In the genomic region with DNA sequence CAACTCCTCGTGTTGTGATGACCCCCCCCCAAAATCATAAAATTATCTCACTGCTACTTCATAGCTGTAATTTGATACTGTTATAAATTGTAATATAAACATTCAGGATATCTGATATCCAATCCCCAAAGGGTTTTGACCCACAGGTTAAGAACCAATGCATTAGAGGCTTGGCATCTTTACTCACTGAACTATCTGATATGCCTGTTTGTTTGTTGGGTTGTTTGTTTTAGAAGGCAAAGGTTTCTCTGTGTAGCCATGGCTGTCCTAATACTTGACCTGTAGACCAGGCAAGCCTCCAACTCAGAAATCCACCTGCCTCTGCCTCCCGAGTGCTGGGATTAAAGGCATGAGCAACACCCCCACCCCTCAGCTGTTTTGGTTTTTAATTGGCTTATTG, we compare ENCODE assay signal across 13 mouse cellular contexts.
"Had no signal": no experiment of that assay in that cellular context is flagged by ENCODE, and none has a peak within 500 bp of the region (broad histone marks: within the 10 kb centered on the region; RNA-seq: fewer than 3 reads in every experiment).

No protein-coding gene starts in this region.

- DNase-seq: gastrocnemius, adult 2 months; gastrocnemius, postnatal 10 days; gastrocnemius, postnatal 25 days; heart, adult 18-20 months; heart, postnatal 10 days; heart, postnatal 4 days; kidney, adult 18-20 months; kidney, adult 8-10 months; kidney, postnatal 10 days; kidney, postnatal 25 days; kidney, postnatal 4 days; liver, embryonic 13.5 days; liver, postnatal 0 days had no signal
